Mouse (Mus musculus) liver, embryonic 15.5 days (tissue): ENCODE data around the gene Elp5. TPM values are rescaled to one million over a fixed set of nuclear protein-coding genes. Genes with fewer than 3 reads are reported as not detected.

Experiments
- ATAC-seq: fragments of 200-750 bp; cut with Nextera tagmentation; 2 replicates; pipeline ENCODE4 v1.8.0; 2017; ENCODE audit warnings: moderate number of reproducible peaks, mild to moderate bottlenecking, moderate library complexity; ENCODE audit not compliant: insufficient read depth
- H3K27ac ChIP-seq: fragments of 300-500 bp; sonication (generic); replicated peaks from 2 replicates; pipeline ENCODE4 v1.5.1; 2015; ENCODE audit warnings: mild to moderate bottlenecking, inconsistent platforms
- H3K27me3 ChIP-seq: fragments of 300-500 bp; sonication (generic); 2 replicates; pipeline ENCODE4 v1.6.1; 2015; ENCODE audit warnings: mild to moderate bottlenecking, inconsistent platforms
- H3K36me3 ChIP-seq: fragments of 300-500 bp; sonication (generic); replicated peaks from 2 replicates; pipeline ENCODE4 v1.6.1; 2015; ENCODE audit warnings: moderate library complexity, mild to moderate bottlenecking, inconsistent platforms
- H3K4me1 ChIP-seq: fragments of 300-500 bp; sonication (generic); replicated peaks from 2 replicates; pipeline ENCODE4 v1.6.1; 2015; ENCODE audit warnings: inconsistent platforms
- H3K4me2 ChIP-seq: fragments of 300-500 bp; sonication (generic); 2 replicates; pipeline ENCODE4 v1.6.1; 2015; ENCODE audit warnings: moderate library complexity, mild to moderate bottlenecking, inconsistent platforms
- H3K4me3 ChIP-seq: fragments of 300-500 bp; sonication (generic); replicated peaks from 2 replicates; pipeline ENCODE4 v1.5.1; 2015; ENCODE audit warnings: mild to moderate bottlenecking, inconsistent platforms
- H3K9ac ChIP-seq: fragments of 300-500 bp; sonication (generic); 2 replicates; pipeline ENCODE4 v1.6.1; 2015; ENCODE audit warnings: moderate library complexity, mild to moderate bottlenecking, inconsistent platforms
- H3K9me3 ChIP-seq: fragments of 300-500 bp; sonication (generic); replicated peaks from 2 replicates; pipeline ENCODE4 v1.6.1; 2016; ENCODE audit warnings: inconsistent platforms
- WGBS: fragments of 180-500 bp; shearing (Covaris S2); methylation state at CpG from one replicate; pipeline ENCODE4 v1.1.7; 2015; ENCODE audit warnings: mixed read lengths; ENCODE audit not compliant: insufficient replicate concordance; 5-methylcytosine and 5-hydroxymethylcytosine counted together
- polyA plus RNA-seq: library from polyadenylated mRNA; unstranded; fragments of >200 nt; fragmentation: Nextera tagmentation; extraction: Ambion mirVana; gene quantifications from 2 replicates; pipeline ENCODE4 v1.2.1, GENCODE M21; 2015

Gene Elp5
- polyA plus RNA-seq, 1 experiment from 2014 or later, result 58.1 TPM

DNA sequence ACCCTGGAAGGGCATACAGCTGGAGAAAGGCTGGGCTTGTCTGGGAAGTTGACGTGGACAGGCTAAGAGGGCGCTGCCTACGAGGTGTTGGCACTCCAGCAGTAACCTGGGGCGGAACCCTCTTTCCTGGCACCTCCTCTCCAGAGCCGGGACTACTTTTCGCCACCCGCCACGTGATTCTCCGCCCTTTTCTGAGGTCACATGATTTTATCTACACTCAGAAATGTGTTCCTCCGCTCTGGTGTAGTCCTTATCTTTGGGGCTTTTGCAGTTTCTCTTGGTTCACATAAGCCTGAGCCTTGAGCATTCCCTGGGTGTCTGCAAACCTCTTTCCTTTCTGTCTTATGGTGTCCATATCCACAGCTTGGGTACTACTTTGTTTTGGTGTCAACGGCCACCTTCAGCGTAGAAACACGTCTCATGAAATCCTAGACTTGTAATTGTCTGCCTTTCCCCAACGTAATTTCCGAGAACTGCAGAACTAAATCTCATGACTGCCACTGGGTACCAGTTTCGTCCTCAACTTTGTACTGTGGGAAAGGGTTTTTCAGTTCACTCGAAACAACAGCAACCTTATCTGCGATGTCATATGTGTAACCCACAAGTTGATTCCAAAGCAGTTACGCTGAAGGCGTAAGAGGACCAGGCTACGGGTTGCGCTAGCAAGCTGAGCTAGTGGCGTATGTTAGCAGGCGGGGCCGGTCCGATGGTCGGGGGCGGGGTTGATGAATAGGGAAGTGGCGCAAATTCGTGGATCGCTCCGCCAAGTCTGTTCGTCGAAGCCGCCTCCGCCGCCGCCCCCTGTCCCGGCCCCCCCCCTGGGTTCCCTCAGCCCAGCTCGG lies 8.8 kb upstream of the Elp5 start, which contains the start of gene Gabarap:
Gene Gabarap (plus strand): TSS at position 294 of the 842 bp plus-strand sequence.
- peaks cover 65% of the 10 kb centered on the region for H3K36me3 ChIP-seq
- peak within 1 kb of the TSS; percentile 90 for H3K4me2 ChIP-seq
- under 1% methylated on average over 40 of the region's 40 CpGs for WGBS
- H3K9ac ChIP-seq, result peak within 1 kb of the TSS; percentile 87
- peak; percentile 72 for ATAC-seq
- no peaks in the 10 kb centered on the region for H3K9me3 ChIP-seq
- H3K4me1 ChIP-seq, result peaks cover 39% of the 10 kb centered on the region
- peak within 1 kb of the TSS; percentile 87 for H3K4me3 ChIP-seq
- H3K27me3 ChIP-seq, result no peaks in the 10 kb centered on the region
- H3K27ac ChIP-seq, result peak within 1 kb of the TSS; percentile 98

DNA sequence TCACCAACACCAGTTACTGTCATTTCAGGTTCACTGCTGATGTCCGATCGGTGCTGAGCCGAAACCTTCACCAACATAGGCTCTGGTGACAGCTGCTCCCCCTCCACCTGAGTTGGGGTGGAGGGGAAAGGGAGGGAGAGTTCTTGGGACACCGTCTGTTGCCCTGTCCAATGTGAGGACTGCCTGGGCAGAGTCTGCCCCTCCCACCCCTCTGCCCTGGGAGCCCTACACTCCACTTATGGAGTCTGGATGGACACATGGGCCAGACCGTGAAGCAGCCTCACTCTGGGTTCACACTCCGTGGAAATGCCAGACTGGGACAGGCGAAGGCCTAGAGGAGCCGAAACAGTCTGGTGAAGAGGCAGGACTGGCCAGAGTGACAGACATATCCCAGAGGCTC lies 7.6 kb upstream of the Elp5 start:
- no peak for ATAC-seq
- peaks cover 37% of the 10 kb centered on the region for H3K4me1 ChIP-seq
- H3K9me3 ChIP-seq, result no peaks in the 10 kb centered on the region
- no peak overlapping the region for H3K4me2 ChIP-seq
- H3K36me3 ChIP-seq, result peaks cover 75% of the 10 kb centered on the region
- no peaks in the 10 kb centered on the region for H3K27me3 ChIP-seq
- H3K27ac ChIP-seq, result peak overlapping the region; percentile 98
- H3K4me3 ChIP-seq, result no peak overlapping the region
- H3K9ac ChIP-seq, result no peak overlapping the region
- 90% methylated on average over 8 of the region's 8 CpGs for WGBS

DNA sequence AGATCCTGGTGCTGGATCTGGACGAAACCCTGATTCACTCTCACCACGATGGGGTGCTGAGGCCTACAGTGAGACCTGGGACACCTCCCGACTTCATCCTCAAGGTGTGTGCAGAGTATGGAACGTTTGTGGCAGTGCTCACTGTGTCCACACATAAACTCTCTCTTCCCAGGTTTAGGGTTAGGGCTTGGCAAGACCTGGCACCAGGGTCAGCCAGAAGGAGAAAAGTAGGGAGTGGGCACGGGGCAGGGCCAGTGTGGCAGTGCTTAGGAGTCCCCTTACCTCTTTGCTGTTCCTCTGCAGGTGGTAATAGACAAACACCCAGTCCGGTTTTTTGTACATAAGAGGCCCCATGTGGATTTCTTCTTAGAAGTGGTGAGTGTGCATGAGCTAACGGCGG lies 2.1 kb upstream of the Elp5 start:
- H3K36me3 ChIP-seq, result peaks cover 62% of the 10 kb centered on the region
- no peak for ATAC-seq
- H3K4me3 ChIP-seq, result no peak overlapping the region
- peaks cover 31% of the 10 kb centered on the region for H3K4me1 ChIP-seq
- no peak overlapping the region for H3K4me2 ChIP-seq
- WGBS, result 78% methylated on average over 8 of the region's 8 CpGs
- H3K9ac ChIP-seq, result no peak overlapping the region
- no peak overlapping the region for H3K27ac ChIP-seq
- no peaks in the 10 kb centered on the region for H3K27me3 ChIP-seq
- no peaks in the 10 kb centered on the region for H3K9me3 ChIP-seq

DNA sequence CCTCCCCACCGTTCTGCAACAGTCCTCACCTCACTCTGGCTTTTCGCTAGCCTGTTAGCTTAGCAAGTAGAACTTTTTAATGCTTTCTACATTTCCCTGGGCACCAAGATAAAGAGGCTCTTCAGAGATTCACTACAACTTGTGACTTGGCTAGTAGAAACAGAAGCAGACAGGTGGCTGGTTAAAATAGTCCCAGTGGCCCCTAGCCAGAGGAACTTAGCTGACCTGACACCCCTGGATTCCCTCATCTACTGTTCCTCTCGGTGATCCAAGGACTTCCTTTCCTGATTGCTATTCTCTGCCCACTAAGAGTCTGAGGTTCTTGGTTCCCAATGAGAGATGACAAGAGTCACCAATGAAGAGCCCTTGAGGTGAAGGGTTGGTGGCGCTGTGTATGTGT lies 1.1 kb upstream of the Elp5 start:
- Histone ChIP-seq H3K9me3 (no peaks in the 10 kb centered on the region), H3K4me1 (peaks cover 39% of the 10 kb centered on the region), H3K36me3 (peaks cover 56% of the 10 kb centered on the region), H3K4me2 (peak overlapping the region; percentile 96), H3K27me3 (no peaks in the 10 kb centered on the region), H3K9ac (no peak overlapping the region), H3K4me3 (0 out of 2 replicates have a peak overlapping the region, but pooled peaks have one; percentile 86), H3K27ac (peak overlapping the region; percentile 98; the same call in 1 of the 2 replicates)
- ATAC-seq, result no peak
- WGBS, result 80% methylated on average over 4 of the region's 4 CpGs

DNA sequence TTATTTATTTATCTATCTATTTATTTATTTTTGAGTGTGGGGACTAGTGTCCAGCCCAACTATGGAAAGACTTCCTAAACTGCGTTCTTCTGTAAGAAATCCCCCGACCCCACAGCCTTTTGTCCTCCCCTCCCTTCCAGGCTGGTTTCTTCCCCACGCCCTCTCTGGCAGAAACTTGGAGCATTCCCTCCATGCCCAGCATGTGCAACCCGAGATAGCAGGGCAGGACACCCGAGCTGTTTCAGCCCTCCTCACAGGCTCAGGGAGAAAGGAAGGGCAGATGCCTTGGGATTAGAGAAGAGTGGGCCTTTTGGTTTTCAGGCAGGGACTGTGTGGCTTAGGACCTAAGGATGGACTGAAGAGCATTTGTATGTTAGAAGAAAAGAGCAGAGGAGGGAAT lies 560 bp upstream of the Elp5 start:
- H3K4me3 ChIP-seq, result peak overlapping the region; percentile 86; the same call in 1 of the 2 replicates
- no peak for ATAC-seq
- H3K36me3 ChIP-seq, result peaks cover 56% of the 10 kb centered on the region
- H3K4me2 ChIP-seq, result peak overlapping the region; percentile 96
- H3K9ac ChIP-seq, result peak overlapping the region; percentile 97; the same call in 1 of the 2 replicates
- peak overlapping the region; percentile 98; the same call in 1 of the 2 replicates for H3K27ac ChIP-seq
- no peaks in the 10 kb centered on the region for H3K9me3 ChIP-seq
- no peaks in the 10 kb centered on the region for H3K27me3 ChIP-seq
- peaks cover 39% of the 10 kb centered on the region for H3K4me1 ChIP-seq
- 31% methylated on average over 5 of the region's 5 CpGs for WGBS

DNA sequence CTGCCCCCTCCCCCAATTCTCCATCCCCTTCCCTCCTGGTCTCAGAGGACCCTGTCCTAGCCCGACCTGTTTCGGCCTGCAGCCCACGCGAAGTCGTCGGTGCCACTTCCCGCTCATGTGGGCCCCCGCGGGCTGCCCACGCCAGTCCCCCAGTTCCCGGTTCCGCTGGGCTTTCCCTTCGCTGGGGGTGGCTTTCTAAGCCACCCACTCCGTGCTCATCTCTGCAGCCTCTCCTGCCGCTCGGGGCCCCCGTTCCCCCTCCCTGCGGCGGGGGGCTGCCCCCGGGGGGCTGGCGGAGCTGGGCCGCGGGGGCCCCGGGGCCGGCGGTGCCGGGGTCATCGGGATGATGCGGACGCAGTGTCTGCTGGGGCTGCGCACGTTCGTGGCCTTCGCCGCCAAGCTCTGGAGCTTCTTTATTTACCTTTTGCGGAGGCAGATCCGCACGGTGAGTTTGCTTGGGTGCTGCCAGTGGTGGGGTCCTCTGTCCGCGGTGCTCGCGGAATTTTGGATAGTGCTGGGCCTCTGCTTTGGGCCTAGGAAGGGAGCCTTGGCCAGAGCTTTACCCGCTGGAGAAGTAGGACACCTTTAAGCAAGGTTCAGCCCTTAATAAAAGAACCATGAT lies 1.1 kb downstream of the Elp5 start, which contains the start of gene Ctdnep1:
Gene Ctdnep1 (plus strand): TSS at position 16 of the 622 bp plus-strand sequence.
- Histone ChIP-seq H3K4me2 (peak within 1 kb of the TSS; percentile 96), H3K9ac (peak within 1 kb of the TSS; percentile 97), H3K36me3 (peaks cover 55% of the 10 kb centered on the region), H3K27me3 (no peaks in the 10 kb centered on the region), H3K4me3 (peak within 1 kb of the TSS; percentile 86), H3K4me1 (peaks cover 44% of the 10 kb centered on the region), H3K9me3 (no peaks in the 10 kb centered on the region), H3K27ac (peak within 1 kb of the TSS; percentile 98)
- WGBS, result under 1% methylated on average over 43 of the region's 43 CpGs
- ATAC-seq, result peak; percentile 3; the same call in 1 of the 2 replicates

DNA sequence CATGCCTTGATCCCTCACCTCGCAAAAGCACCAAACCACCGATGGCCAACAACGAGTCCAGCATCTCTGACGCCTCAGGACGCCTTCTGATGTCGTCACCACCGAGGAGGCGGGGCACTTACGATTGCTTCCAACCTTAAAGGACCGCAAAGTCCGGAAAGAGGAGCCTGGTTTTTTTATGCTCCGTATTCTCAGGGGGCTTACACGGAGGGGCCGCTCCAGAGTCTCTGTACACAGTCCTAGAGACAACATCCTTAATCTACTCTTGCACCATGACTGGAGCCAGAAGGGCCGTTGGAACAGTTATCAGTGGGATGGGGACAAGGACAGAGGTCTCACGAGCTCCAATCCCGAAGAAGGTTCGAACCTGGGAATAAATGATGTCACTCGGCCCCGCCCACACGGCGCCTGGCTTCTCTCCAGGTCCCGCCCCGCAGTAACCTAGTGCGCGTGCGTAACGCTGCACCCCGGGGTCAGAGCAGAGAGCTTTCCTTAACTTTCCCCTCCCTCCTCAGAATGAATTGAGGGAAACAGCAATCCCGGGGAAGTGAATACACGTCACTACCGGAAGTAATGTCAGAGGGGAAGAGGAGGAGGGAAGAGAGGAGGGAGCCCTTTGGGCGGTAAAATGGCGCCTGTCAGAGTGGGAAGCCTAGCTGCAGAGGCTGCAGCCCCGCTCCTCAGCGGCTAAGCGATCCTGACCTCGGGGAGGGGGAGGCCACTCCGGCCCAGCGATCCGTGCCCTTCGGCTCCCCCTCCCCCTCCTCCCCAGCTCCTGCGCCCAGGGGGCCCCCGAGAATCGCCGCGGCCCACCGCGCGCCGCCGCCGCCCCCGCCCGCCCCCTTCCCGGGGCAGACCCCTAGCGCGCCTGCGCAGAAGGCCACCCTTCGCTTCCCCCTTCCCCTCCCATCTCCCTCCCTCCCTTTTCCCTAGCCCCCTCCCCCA lies 1.8 kb downstream of the Elp5 start:
- H3K27me3 ChIP-seq, result no peaks in the 10 kb centered on the region
- no peaks in the 10 kb centered on the region for H3K9me3 ChIP-seq
- peaks cover 44% of the 10 kb centered on the region for H3K4me1 ChIP-seq
- peak overlapping the region; percentile 86 for H3K4me3 ChIP-seq
- under 1% methylated on average over 53 of the region's 60 CpGs for WGBS
- ATAC-seq, result peak; percentile 88
- H3K9ac ChIP-seq, result peak overlapping the region; percentile 97
- peak overlapping the region; percentile 96 for H3K4me2 ChIP-seq
- H3K36me3 ChIP-seq, result peaks cover 50% of the 10 kb centered on the region
- H3K27ac ChIP-seq, result peak overlapping the region; percentile 98

DNA sequence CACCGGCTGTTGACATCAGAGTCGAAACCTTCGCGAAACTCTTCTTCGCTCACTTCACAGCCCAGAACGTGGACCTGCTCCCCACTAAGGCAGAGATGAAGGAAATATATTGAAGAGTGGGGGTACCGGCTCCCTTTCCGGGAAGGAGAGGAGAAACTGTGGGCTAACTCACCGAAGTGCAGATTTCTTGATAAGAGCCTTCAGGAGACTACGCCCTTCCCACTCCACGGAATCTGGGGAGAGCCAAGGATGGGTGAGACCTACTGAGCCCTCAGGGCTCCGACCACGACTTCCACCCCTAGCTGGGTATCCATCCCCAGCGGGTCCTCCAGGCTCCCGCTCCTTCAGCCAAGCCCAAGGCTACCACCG lies 2.5 kb downstream of the Elp5 start:
- Histone ChIP-seq H3K27me3 (no peaks in the 10 kb centered on the region), H3K9me3 (no peaks in the 10 kb centered on the region), H3K4me2 (peak overlapping the region; percentile 96), H3K27ac (peak overlapping the region; percentile 98), H3K4me1 (peaks cover 44% of the 10 kb centered on the region), H3K36me3 (peaks cover 48% of the 10 kb centered on the region), H3K4me3 (peak overlapping the region; percentile 86), H3K9ac (peak overlapping the region; percentile 97)
- peak; percentile 37 for ATAC-seq
- WGBS, result 2% methylated on average over 16 of the region's 16 CpGs

DNA sequence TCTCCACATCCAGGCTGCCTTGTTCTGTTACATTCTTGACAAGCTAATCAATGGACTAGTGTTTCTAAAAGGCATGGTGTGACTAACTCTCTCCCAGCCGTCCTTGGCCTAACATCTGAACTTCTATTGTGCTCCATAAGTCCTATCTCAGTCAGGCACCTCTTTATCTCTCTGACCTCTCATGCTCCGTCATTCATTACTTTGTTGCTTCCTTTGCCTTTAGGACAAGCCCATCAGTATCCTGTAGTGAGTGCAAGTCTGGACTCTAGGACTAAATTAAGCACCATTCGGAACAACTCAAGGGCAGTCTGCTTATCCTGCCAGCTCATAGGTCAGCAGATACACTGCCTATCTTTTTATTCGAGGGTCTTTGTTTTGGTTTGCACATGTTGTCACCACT lies 6.0 kb downstream of the Elp5 start:
- Histone ChIP-seq H3K4me1 (peaks cover 17% of the 10 kb centered on the region), H3K36me3 (peaks cover 64% of the 10 kb centered on the region), H3K9me3 (no peaks in the 10 kb centered on the region), H3K27ac (no peak overlapping the region), H3K9ac (no peak overlapping the region; the same call in 1 of the 2 replicates), H3K27me3 (no peaks in the 10 kb centered on the region), H3K4me3 (no peak overlapping the region), H3K4me2 (no peak overlapping the region)
- 63% methylated on average over 4 of the region's 4 CpGs for WGBS
- ATAC-seq, result no peak

DNA sequence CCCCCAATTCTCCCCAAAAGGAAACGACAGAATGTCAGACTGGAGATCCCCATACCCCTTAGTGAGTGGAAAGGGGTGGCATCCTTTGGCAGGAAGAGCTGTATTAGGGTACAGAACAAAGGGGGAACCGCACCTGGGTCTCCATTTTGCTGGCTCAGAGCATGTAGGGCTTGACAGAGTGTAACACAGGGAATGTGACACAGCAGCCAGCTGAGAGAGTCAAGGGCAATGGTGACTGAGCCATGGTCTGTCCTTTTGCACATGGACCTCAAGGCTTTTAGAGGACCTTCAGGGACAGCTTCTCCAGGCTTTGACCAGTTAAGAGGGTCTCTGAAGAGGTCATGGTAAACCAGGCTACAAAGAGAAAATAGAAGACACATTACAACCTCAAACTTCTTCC lies 7.4 kb downstream of the Elp5 start:
- no peaks in the 10 kb centered on the region for H3K27me3 ChIP-seq
- H3K36me3 ChIP-seq, result peaks cover 74% of the 10 kb centered on the region
- no peak overlapping the region for H3K4me3 ChIP-seq

More for the DNA sequence above, 7.4 kb downstream of the Elp5 start:
- Histone ChIP-seq H3K9me3 (no peaks in the 10 kb centered on the region), H3K9ac (no peak overlapping the region), H3K27ac (no peak overlapping the region), H3K4me2 (no peak overlapping the region), H3K4me1 (peaks cover 16% of the 10 kb centered on the region)
- WGBS, result 76% methylated on average over 2 of the region's 2 CpGs
- no peak for ATAC-seq
